Mouse (Mus musculus) liver, embryonic 13.5 days (tissue): ENCODE results near the gene Anp32e. TPM values are rescaled to one million over a fixed set of nuclear protein-coding genes. Genes with fewer than 3 reads are reported as not detected.
A peak's percentile ranks its signal among the peaks of the same experiment; 100 is the strongest.

Source experiments
- ATAC-seq: fragments of 200-750 bp; cut with Nextera tagmentation; 2 replicates; pipeline ENCODE4 v1.8.0; 2017; ENCODE audit warnings: low read depth, mild to moderate bottlenecking, moderate number of reproducible peaks, moderate library complexity
- DNase-seq: peaks from one replicate; pipeline ENCODE4 v3.0.0; 2022
- H3K27ac ChIP-seq: fragments of 300-500 bp; sonication (generic); 2 replicates; pipeline ENCODE4 v1.5.1; 2015; ENCODE audit warnings: moderate library complexity, mild to moderate bottlenecking, inconsistent platforms
- H3K27me3 ChIP-seq: fragments of 300-500 bp; sonication (generic); 2 replicates; pipeline ENCODE4 v1.6.1; 2015; ENCODE audit warnings: mild to moderate bottlenecking, inconsistent platforms
- H3K36me3 ChIP-seq: fragments of 300-500 bp; sonication (generic); 2 replicates; pipeline ENCODE4 v1.6.1; 2015; ENCODE audit warnings: mild to moderate bottlenecking, inconsistent platforms
- H3K4me1 ChIP-seq: fragments of 300-500 bp; sonication (generic); replicated peaks from 2 replicates; pipeline ENCODE4 v1.6.1; 2015; ENCODE audit warnings: inconsistent platforms
- H3K4me2 ChIP-seq: fragments of 300-500 bp; sonication (generic); 2 replicates; pipeline ENCODE4 v1.6.1; 2015; ENCODE audit warnings: inconsistent platforms, mild to moderate bottlenecking, moderate library complexity
- H3K4me3 ChIP-seq: fragments of 300-500 bp; sonication (generic); replicated peaks from 2 replicates; pipeline ENCODE4 v1.5.1; 2015; ENCODE audit warnings: mild to moderate bottlenecking, inconsistent platforms
- H3K9ac ChIP-seq: fragments of 300-500 bp; sonication (generic); 2 replicates; pipeline ENCODE4 v1.6.1; 2015; ENCODE audit warnings: mild to moderate bottlenecking, inconsistent platforms
- H3K9me3 ChIP-seq: fragments of 300-500 bp; sonication (generic); replicated peaks from 2 replicates; pipeline ENCODE4 v1.6.1; 2016; ENCODE audit warnings: inconsistent platforms
- WGBS: fragments of 180-500 bp; shearing (Covaris S2); methylation state at CpG from one replicate; pipeline ENCODE4 v1.1.7; 2015; ENCODE audit not compliant: insufficient replicate concordance; 5-methylcytosine and 5-hydroxymethylcytosine counted together
- polyA plus RNA-seq: library from polyadenylated mRNA; unstranded; fragments of >200 nt; fragmentation: Nextera tagmentation; extraction: Ambion mirVana; gene quantifications from 2 replicates; pipeline ENCODE4 v1.2.1, GENCODE M21; 2015

Gene Anp32e
- polyA plus RNA-seq = 163 and 218 TPM in 2 replicates

DNA sequence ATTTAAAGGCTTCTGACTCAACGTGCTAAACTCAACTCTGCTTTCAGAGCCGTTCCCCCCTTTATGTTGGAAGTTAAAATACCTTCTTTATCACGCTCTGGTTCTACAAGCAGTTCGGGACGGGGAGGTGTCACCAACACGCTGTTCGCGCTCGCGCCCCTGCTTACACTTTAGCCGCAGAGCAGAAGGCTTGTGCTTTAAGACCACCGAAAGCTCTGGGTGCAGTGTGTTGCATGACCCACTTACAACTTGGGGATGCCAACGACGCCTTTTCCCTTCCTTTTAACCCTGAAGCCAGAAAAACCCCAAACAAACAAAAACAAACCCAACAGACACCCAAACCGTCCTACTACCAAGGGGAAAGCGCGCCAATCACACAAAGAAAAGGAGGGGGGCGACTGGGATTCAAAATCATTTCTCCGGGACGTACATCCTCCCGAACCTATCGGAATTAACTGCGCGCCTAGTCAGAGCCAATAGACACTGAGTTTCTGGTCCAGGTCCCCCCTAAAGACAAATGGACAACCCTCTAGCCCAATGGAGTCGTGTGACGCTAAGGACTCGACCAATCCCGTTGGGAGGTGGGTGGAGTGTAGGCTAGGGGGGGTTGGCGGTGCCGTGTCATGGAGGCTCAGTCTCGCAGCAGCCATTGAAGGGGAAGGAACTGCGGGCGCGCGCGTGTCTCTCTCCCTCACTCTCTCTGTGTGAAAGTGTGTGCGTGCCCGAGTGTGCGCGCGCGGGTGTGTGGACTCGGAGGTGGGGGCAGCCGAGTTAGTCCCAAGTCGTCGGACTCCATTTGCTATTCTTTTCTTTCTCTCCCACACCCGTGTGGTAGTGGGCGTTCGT lies at the start of gene Anp32e:
Gene Anp32e (plus strand): TSS at position 589 of the 846 bp plus-strand sequence.
- Histone ChIP-seq H3K4me3 (peak within 1 kb of the TSS; percentile 97), H3K9ac (peak within 1 kb of the TSS; percentile 99), H3K4me1 (peaks cover 40% of the 10 kb centered on the region), H3K9me3 (no peaks in the 10 kb centered on the region), H3K4me2 (peak within 1 kb of the TSS; percentile 85), H3K36me3 (peaks cover 11% of the 10 kb centered on the region), H3K27me3 (no peaks in the 10 kb centered on the region), H3K27ac (peak within 1 kb of the TSS; percentile 92)
- ATAC-seq (peak; percentile 99), DNase-seq (peak; percentile 96)
- WGBS = under 1% methylated on average over 49 of the region's 49 CpGs

DNA sequence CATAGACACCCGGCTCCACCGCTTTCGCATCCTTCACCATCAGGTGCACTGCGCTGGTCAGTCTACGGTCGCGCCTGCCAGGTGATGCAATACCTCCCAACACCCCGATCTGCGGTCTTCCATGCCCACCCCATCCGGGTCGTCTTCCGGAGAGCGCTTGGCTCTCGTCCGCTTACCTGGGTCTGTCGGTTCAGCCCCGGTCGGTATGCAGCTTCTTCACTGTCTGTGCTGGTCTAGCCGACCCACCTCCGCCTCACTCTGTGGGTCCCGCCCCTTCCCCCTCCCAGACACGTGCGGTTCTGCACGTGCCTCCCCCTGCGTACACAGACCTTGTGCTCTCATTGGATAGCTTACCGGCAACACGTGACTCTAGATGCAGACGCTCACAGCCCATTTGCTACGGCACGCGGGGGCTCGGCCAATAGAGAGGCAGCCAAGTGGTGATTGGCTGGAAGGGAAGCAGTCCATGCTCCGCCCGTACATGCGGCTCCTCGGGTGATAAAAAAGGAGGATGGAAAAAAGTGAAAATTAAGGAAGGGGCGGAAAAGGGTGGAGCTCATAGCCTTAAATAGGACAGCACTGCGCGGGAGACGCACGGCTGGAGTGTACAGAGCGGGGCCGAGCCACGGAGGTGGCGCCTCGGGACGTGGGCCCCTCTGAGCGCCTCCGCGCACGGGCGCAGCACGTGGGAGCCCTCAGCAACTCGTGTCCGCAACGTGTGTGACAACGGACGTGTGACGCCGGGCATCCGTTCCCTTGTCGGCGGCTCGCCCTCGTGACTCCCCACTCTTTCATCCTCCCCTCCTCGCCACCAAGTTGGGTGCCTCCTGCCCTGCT lies 46.8 kb upstream of the Anp32e start, which contains the start of gene Ciart:
Gene Ciart (minus strand): TSS at position 273 of the 837 bp plus-strand sequence.
- no peak within 1 kb of the TSS for H3K27ac ChIP-seq
- 1% methylated on average over 66 of the region's 66 CpGs for WGBS

DNA sequence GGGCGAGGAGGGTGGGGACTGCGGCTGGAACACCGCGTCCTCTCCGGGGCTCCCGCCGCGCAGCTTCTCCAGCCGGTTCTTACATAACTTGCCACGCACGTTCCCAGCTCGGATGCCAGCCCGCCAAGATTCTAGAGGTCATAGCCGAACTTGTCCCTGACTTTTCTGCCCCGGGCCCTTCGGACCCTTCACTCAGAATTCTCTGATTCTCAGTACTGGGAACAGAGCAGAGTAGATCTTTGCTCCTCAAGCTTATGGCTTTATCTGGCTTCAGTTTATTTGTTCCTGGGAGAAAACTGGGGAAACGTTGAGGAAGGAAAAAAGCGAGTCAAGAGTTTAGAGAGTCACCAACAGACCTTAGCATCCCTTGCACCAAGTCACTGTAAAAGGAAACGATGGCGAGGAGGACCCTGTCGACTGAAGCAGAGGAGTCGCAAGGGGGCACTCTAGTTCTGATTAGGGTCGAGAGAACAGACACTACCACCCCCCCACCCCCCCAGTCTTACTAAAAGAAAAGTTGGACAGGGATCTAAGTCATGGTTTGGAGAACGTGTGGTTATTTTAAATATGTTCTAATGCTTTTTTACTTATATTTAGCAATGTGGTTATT lies 46.1 kb upstream of the Anp32e start:
- Histone ChIP-seq H3K9ac (peak overlapping the region; percentile 59), H3K27ac (no peak overlapping the region)
- 2% methylated on average over 24 of the region's 24 CpGs for WGBS

More for the DNA sequence above, 46.8 kb upstream of the Anp32e start, which contains the start of gene Ciart:
- H3K9me3 ChIP-seq = no peaks in the 10 kb centered on the region
- peak within 1 kb of the TSS; percentile 92 for H3K4me2 ChIP-seq
- peaks cover 28% of the 10 kb centered on the region for H3K27me3 ChIP-seq
- H3K4me3 ChIP-seq = peak within 1 kb of the TSS; percentile 56
- peak; percentile 94 for ATAC-seq
- peak within 1 kb of the TSS; percentile 59 for H3K9ac ChIP-seq
- peaks cover 22% of the 10 kb centered on the region for H3K4me1 ChIP-seq
- DNase-seq = peak; percentile 86
- H3K36me3 ChIP-seq = no peaks in the 10 kb centered on the region

DNA sequence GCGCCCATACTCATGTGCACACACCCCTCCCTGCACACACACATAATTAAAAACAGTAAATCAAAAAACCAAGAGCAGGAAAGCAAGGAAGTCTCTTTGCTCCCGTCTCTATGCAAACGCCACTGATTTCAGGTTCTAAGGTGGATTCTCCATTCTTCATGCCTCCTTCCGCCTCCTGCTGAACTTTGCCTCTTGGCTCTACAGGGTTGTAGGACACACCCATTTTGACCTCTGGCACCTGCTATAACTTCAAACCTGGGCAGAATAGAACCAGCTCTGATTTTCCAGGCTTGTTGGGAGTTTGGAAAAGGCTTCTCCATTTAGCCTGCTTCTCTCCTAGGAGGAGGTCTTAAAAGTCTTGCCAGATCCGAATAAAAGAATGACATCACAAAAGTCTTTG lies 44.6 kb upstream of the Anp32e start:
- 74% methylated on average over 5 of the region's 5 CpGs for WGBS
- Histone ChIP-seq H3K27me3 (peaks cover 28% of the 10 kb centered on the region), H3K4me3 (no peak overlapping the region), H3K36me3 (no peaks in the 10 kb centered on the region), H3K4me2 (no peak overlapping the region), H3K4me1 (peaks cover 22% of the 10 kb centered on the region), H3K9me3 (no peaks in the 10 kb centered on the region), H3K27ac (no peak overlapping the region), H3K9ac (no peak overlapping the region)
- DNase-seq (no peak), ATAC-seq (no peak)

More for the DNA sequence above, 46.1 kb upstream of the Anp32e start:
- Histone ChIP-seq H3K27me3 (peaks cover 28% of the 10 kb centered on the region), H3K4me2 (peak overlapping the region; percentile 92), H3K4me3 (peak overlapping the region; percentile 56), H3K36me3 (no peaks in the 10 kb centered on the region), H3K9me3 (no peaks in the 10 kb centered on the region), H3K4me1 (peaks cover 22% of the 10 kb centered on the region)
- ATAC-seq = no peak
- DNase-seq = no peak

DNA sequence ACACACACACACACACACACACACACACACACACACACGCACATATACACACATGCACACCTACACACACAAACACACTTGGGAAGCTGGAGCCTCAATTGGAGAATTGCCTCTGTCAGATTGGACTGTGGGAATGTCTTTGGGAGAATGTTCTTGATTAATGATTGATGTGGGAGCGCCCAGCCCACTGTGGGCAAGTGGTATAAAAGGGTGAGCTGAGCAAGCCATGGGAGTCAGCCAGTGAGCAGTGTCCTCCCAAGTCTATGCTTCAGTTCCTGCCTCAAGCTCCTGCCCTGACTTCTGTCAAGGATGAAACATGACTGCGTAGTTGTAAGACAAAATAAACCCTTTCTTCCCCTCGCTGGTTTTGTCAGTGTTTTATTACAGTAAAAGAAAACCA lies 41.5 kb upstream of the Anp32e start:
- no peak overlapping the region for H3K27ac ChIP-seq
- H3K4me3 ChIP-seq = no peak overlapping the region
- no peak overlapping the region for H3K4me2 ChIP-seq
- peaks cover 9% of the 10 kb centered on the region for H3K27me3 ChIP-seq
- H3K36me3 ChIP-seq = no peaks in the 10 kb centered on the region
- DNase-seq (no peak), ATAC-seq (no peak)
- H3K4me1 ChIP-seq = peaks cover 26% of the 10 kb centered on the region
- H3K9me3 ChIP-seq = no peaks in the 10 kb centered on the region
- no peak overlapping the region for H3K9ac ChIP-seq
- 68% methylated on average over 4 of the region's 4 CpGs for WGBS

DNA sequence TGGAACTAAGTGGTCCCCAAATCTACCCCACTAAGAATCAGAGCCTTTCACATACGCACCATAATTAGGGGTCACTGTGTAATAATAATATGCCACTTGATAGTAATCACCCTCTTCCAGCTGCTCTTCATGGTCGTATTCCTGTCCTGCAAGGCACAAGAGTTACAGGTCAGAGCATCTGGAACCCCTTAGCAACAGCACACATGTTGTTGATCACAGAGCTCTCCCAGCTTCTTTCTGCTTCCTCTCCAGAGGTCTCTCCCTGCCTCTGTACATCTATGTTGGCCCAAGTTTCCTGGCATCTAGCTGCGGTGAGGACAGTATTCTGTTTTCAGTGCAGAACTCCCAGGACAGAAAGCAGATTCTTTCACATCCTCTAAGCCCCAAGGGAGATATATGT lies 39.4 kb upstream of the Anp32e start:
- DNase-seq (no peak), ATAC-seq (no peak)
- Histone ChIP-seq H3K4me1 (peaks cover 32% of the 10 kb centered on the region), H3K4me2 (no peak overlapping the region), H3K27me3 (no peaks in the 10 kb centered on the region), H3K9me3 (no peaks in the 10 kb centered on the region), H3K36me3 (no peaks in the 10 kb centered on the region), H3K27ac (no peak overlapping the region), H3K9ac (no peak overlapping the region), H3K4me3 (no peak overlapping the region)
- WGBS = 68% methylated on average over 3 of the region's 3 CpGs

DNA sequence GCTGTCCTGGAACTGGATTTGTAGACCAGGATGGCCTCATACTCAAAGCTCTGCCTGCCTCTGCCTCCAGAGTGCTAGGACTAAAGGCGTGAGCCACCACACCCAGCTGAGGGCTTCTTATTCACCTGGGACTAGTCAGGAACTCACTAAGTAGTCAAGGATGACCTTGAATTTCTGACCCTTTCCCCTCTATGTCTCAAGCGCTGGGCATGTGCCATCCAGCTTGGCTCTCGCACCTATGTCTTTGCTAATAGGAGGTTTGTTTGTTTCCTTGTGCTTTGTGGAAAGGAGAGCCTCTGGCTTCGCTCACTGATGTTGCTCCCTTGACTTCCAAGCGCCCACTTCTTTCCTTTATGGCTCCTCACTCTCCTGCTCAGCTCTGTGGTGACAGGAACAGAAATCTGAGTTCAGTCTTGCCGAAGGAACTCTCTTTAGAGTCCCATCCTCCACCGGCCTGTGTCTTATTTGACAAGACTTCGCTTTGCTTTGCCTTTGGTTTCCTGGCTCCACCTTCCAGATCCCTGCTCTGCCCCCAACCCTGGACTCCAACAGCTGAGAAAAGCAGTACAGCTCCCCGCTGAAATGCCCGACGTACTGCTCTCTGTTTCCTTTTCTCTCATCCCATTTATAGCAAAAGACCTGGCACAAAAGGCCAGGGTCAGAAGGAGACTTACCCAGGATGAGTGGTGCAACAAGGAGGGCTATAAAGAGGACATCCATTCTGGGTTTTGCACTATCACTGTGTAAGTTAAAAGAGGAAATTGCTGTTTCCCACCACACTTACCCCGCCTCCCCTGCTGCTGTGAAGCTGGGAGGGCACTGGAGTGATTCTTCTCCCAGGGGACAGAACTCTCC lies 37.6 kb upstream of the Anp32e start, which contains the start of gene BC028528:
Gene BC028528 (minus strand): TSS at position 795 of the 855 bp plus-strand sequence.
- Histone ChIP-seq H3K9me3 (no peaks in the 10 kb centered on the region), H3K36me3 (0 out of 2 replicates have a peak, but pooled peaks cover 6% of the 10 kb centered on the region), H3K9ac (peak within 1 kb of the TSS; percentile 36; the same call in 1 of the 2 replicates), H3K4me3 (peak within 1 kb of the TSS; percentile 20), H3K4me2 (peak within 1 kb of the TSS; percentile 52), H3K27me3 (no peaks in the 10 kb centered on the region), H3K4me1 (peaks cover 43% of the 10 kb centered on the region), H3K27ac (peak within 1 kb of the TSS; percentile 44)
- WGBS = 20% methylated on average over 12 of the region's 12 CpGs
- no peak for ATAC-seq
- DNase-seq = no peak

DNA sequence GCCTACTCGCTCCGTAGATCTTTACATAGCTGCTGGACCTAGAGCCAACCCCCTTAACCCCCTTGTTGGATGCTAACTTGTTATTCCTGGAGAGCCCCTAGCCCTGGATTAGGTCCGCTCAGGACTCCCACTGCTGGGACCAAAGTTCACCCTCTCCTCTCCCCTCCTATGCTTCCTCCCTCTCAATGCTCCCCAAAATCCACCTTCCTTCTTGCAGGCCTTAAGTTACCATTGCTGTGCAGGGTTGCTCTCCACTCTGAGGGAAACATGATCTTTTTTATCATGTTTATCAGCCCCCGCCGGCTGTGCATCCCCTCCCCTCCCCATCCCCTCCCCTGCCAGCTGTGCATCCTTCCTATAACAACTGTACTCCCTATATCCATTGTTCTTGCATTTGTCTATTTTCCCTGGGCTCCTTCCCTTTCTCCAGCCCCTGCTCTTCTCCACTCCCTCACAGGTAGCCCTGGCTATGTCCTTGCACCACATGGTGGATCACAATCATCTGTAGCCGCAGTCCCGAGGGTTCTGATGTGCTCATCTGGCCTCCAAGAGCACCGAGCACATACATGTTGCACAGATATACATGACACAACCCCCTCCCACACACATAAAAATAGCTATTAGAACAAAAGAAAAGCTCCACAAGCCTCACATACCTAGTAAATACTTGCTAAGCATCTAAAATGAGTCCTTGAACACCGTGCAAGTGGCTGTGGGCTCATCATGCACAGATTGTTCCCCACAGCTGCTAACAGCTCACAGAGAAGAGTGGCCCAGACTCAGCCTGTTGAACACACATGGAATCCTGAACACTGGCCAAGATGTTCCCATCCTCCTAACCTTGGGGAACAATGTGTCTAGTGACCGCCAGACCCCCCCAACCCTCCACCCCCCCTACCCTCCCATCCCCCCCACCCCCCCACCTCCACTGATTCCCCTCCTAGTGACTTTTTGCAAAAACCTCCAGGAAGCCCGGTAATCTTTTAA lies 36.7 kb upstream of the Anp32e start:
- H3K4me2 ChIP-seq = peak overlapping the region; percentile 66
- 0 out of 2 replicates have a peak, but pooled peaks cover 6% of the 10 kb centered on the region for H3K36me3 ChIP-seq
- H3K4me3 ChIP-seq = peak overlapping the region; percentile 20; the same call in 1 of the 2 replicates
- WGBS = 29% methylated on average over 11 of the region's 11 CpGs
- no peaks in the 10 kb centered on the region for H3K27me3 ChIP-seq
- H3K9ac ChIP-seq = peak overlapping the region; percentile 36; the same call in 1 of the 2 replicates
- DNase-seq = no peak
- peak overlapping the region; percentile 44 for H3K27ac ChIP-seq
- H3K4me1 ChIP-seq = peaks cover 43% of the 10 kb centered on the region
- no peak for ATAC-seq
- H3K9me3 ChIP-seq = no peaks in the 10 kb centered on the region

DNA sequence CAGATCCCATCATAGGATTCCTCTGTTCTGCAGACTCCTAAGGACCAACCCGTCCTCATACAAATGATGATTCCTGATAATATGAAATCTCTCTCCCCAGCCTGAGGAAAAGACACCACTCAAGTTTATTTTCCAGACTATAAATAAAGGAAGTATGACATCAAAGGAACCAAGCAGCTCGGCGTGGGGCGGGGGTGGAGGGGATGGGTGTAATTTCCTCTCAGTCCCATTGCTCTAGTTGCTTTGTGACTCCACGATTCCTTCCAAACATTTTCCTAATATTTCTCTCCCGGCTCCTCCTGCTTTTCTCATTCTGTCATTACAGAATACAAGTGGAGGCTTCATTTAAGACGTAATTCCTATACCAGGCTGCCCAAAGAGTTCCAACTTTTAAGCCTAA lies 35.9 kb upstream of the Anp32e start:
- Histone ChIP-seq H3K9ac (peak overlapping the region; percentile 59), H3K27me3 (no peaks in the 10 kb centered on the region), H3K4me3 (peak overlapping the region; percentile 72), H3K4me2 (peak overlapping the region; percentile 66), H3K27ac (0 out of 2 replicates have a peak overlapping the region, but pooled peaks have one; percentile 24), H3K36me3 (0 out of 2 replicates have a peak, but pooled peaks cover 6% of the 10 kb centered on the region), H3K4me1 (peaks cover 43% of the 10 kb centered on the region), H3K9me3 (no peaks in the 10 kb centered on the region)
- ATAC-seq = no peak
- DNase-seq = no peak
- WGBS = 14% methylated on average over 7 of the region's 7 CpGs
